Mouse (Mus musculus) CH12.LX (cell line): ENCODE measurements at regions not wholly inside any gene's neighbourhood (a gene's known extent, or its start where the extent isn't known, plus 50 kb on each side); places are given as distances from the start of the nearest gene placed in this dataset.

ENCODE experiments used
- DNase-seq: peaks from one replicate; pipeline ENCODE4 v3.0.0-alpha.2; 2013; ENCODE audit errors: extremely low read depth
- H3K27ac ChIP-seq: 2 replicates; pipeline ENCODE4 v1.5.1; 2012; ENCODE audit warnings: low read depth, mild to moderate bottlenecking, control low read depth, moderate library complexity; ENCODE audit not compliant: insufficient read depth
- H3K27me3 ChIP-seq: replicated peaks from 2 replicates; pipeline ENCODE3; 2012; ENCODE audit warnings: inconsistent platforms
- H3K36me3 ChIP-seq, 2 experiments: replicated peaks in 1 of 2; 2 replicates each; pipeline versions ENCODE3 to v1.6.1; 2012; ENCODE audit warnings: inconsistent platforms in 1 of 2, low read length in 1 of 2, mild to moderate bottlenecking in 1 of 2, mixed read lengths in 1 of 2, moderate library complexity in 1 of 2; ENCODE audit not compliant: control insufficient read depth in 1 of 2, insufficient read depth in 1 of 2
- H3K4me1 ChIP-seq, 2 experiments: 2 replicates each; pipeline ENCODE4 v1.6.1; 2012; ENCODE audit warnings: inconsistent platforms in 1 of 2, moderate library complexity in 1 of 2; ENCODE audit not compliant: insufficient read depth in 2 of 2, control insufficient read depth in 1 of 2
- H3K4me2 ChIP-seq: 2 replicates; pipeline ENCODE4 v1.6.1; 2012; ENCODE audit warnings: low read depth, mild to moderate bottlenecking, control low read depth; ENCODE audit not compliant: poor library complexity, insufficient read depth, severe bottlenecking
- H3K4me3 ChIP-seq, 3 experiments: fragments of 150-350 bp in 1 of 3; sonication (generic) in 1 of 3; replicated peaks in 1 of 3; 2 replicates each; pipeline versions ENCODE3 to v1.5.1; 2011 to 2012; ENCODE audit warnings: low read depth in 2 of 3, low read length in 2 of 3, mild to moderate bottlenecking in 2 of 3, moderate library complexity in 2 of 3, control low read depth in 1 of 3, improper control_type of control experiment in 1 of 3, inconsistent platforms in 1 of 3, mixed read lengths in 1 of 3; ENCODE audit not compliant: poor library complexity in 1 of 3
- H3K79me2 ChIP-seq: replicated peaks from 2 replicates; pipeline ENCODE4 v1.6.1; 2012; ENCODE audit warnings: mild to moderate bottlenecking, moderate library complexity; ENCODE audit not compliant: control insufficient read depth, poor library complexity, insufficient read depth, severe bottlenecking; ENCODE audit errors: extremely low read depth
- H3K9ac ChIP-seq: 2 replicates; pipeline ENCODE4 v1.6.1; 2012; ENCODE audit warnings: low read depth, mild to moderate bottlenecking, control low read depth, moderate library complexity; ENCODE audit not compliant: insufficient read depth
- H3K9me3 ChIP-seq: replicated peaks from 2 replicates; pipeline ENCODE3; 2012; ENCODE audit warnings: low read length, inconsistent platforms, mixed read lengths
- CTCF ChIP-seq, 2 experiments: IDR thresholded peaks in 1 of 2; conservative IDR thresholded peaks in 1 of 2; 2 replicates each; pipeline ENCODE4 v1.5.1; 2011 to 2012; ENCODE audit warnings: low read depth in 2 of 2, low read length in 2 of 2, improper control_type of control experiment in 1 of 2, inconsistent platforms in 1 of 2, mild to moderate bottlenecking in 1 of 2, moderate library complexity in 1 of 2
- HCFC1 ChIP-seq: IDR thresholded peaks from 2 replicates; pipeline ENCODE4 v1.6.1; 2012; ENCODE audit warnings: low read depth, mild to moderate bottlenecking, inconsistent platforms, low read length, improper control_type of control experiment
- MAFK ChIP-seq: IDR thresholded peaks from 2 replicates; pipeline ENCODE4 v1.6.1; 2011; ENCODE audit warnings: low read length, improper control_type of control experiment; ENCODE audit not compliant: insufficient replicate concordance
- MEF2A ChIP-seq: IDR thresholded peaks from 2 replicates; pipeline ENCODE4 v1.6.1; 2014; ENCODE audit warnings: low read depth, mild to moderate bottlenecking, inconsistent platforms, low read length, improper control_type of control experiment, borderline replicate concordance
- NELFE ChIP-seq: IDR thresholded peaks from 2 replicates; pipeline ENCODE4 v1.6.1; 2011; ENCODE audit warnings: low read depth, low read length, improper control_type of control experiment
- NRF1 ChIP-seq: IDR thresholded peaks from 2 replicates; pipeline ENCODE4 v1.6.1; 2014; ENCODE audit warnings: low read depth, mild to moderate bottlenecking, inconsistent platforms, low read length, improper control_type of control experiment, moderate library complexity
- POLR2AphosphoS2 ChIP-seq: IDR thresholded peaks from 2 replicates; pipeline ENCODE4 v1.6.1; 2011; ENCODE audit warnings: low read depth, low read length, improper control_type of control experiment
- TBP ChIP-seq: conservative IDR thresholded peaks from 2 replicates; pipeline ENCODE4 v1.6.1; 2011; ENCODE audit warnings: low read depth, low read length, improper control_type of control experiment
- UBTF ChIP-seq: IDR thresholded peaks from 2 replicates; pipeline ENCODE4 v1.6.1; 2012; ENCODE audit warnings: low read depth, mild to moderate bottlenecking, inconsistent platforms, low read length, improper control_type of control experiment, moderate library complexity
- USF1 ChIP-seq: IDR thresholded peaks from 2 replicates; pipeline ENCODE4 v1.6.1; 2014; ENCODE audit warnings: low read depth, mild to moderate bottlenecking, inconsistent platforms, low read length, improper control_type of control experiment
- ZC3H11A ChIP-seq: IDR thresholded peaks from 2 replicates; pipeline ENCODE4 v1.6.1; 2012; ENCODE audit warnings: low read depth, mild to moderate bottlenecking, inconsistent platforms, low read length, improper control_type of control experiment
- ZMIZ1 ChIP-seq: IDR thresholded peaks from 2 replicates; pipeline ENCODE4 v1.6.1; 2012; ENCODE audit warnings: low read depth, mild to moderate bottlenecking, inconsistent platforms, low read length, improper control_type of control experiment
- ZNF384 ChIP-seq: IDR thresholded peaks from 2 replicates; pipeline ENCODE4 v1.6.1; 2012; ENCODE audit warnings: low read depth, low read length, improper control_type of control experiment, inconsistent platforms
- dilution Hi-C: fragments of 300-500 bp; cut with MboI; formaldehyde crosslinking; loops from 2 replicates; pipeline ENCODE4 v1.14.3; 2020; ENCODE audit warnings: low sequenced_read_pairs; ENCODE audit not compliant: extremely low pct_unique_long_range_greater_than_20kb, extremely low pct_ligation_motif_present
- in situ Hi-C: fragments of 300-500 bp; cut with MboI; formaldehyde crosslinking; loops from 3 replicates; pipeline ENCODE4 v1.14.3; 2019; ENCODE audit warnings: low sequenced_read_pairs, low pct_ligation_motif_present, low pct_unique_long_range_greater_than_20kb, mixed read lengths

DNA sequence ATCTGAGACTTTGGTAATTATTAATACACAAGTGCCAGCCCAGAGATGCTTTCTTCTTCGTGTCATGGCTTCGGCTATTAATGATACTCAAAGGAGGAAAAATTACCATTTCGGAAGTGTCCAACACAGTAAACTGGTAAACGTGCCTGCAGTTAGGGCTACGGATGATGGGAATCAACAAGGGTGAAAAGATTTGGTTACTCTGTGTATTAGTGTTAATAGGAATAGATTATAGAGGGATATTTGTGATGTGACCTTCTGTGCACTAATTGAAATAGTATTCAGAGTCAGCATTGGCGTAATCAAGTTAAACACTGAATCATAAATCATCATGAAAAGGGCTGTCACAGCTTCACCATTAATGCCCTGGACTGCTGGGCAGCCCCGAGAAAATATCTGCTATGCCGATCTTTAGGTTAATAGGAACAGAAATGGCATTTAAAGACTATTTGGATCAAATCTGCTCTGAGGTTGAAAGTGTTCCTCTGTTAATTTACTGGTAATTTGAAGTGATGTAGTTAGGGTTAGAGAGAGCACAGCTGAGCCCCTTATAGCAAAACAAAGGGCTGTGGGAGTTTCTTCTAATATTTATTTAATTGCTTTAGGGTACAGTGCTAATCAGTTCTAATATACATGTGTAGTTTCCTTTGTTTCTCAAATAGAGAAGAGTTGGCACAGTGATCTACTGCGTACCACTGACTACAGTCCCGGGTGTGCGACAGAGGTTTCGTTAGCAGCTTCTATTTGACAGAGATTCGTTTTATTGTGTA lies 160.7 kb downstream of the Rpl36a-ps1 start:
- dilution Hi-C loops, result no loop called here

DNA sequence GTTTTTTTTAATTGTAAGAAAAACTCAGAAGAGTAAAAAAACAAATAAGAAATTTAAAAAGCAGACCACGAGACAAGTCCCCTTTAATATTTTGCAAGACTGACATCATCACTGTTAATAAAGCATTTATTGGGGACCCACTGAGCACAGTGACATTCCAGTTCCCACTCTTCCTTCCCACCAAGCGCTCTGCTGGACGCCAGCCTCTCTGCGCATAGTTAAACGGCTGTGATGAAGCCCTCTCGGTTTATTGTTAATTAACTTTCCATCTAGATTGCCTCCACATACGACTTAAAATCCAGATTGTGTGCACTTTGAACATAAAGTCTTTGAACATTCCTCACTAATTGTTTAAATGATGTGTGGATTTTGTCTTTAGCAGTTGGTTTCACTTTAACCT lies 161.7 kb downstream of the Rpl36a-ps1 start:
- H3K79me2 ChIP-seq, result no peaks in the 10 kb centered on the region
- DNase-seq, result no peak
- H3K27ac ChIP-seq, result no peak overlapping the region
- H3K4me2 ChIP-seq, result no peak overlapping the region
- H3K27me3 ChIP-seq, result no peaks in the 10 kb centered on the region
- TF ChIP-seq USF1 (no peak), ZNF384 (no peak), ZMIZ1 (no peak), MAFK (no peak), CTCF (conservative IDR thresholded peaks at IDR 0.05 in 1 of 2, IDR thresholded peaks at IDR 0.05 in 1 of 2; ENCODE audit: low read depth in 2 of 2, low read length in 2 of 2) (no peak), NELFE (no peak), POLR2AphosphoS2 (no peak), MEF2A (no peak), NRF1 (no peak), TBP (no peak), HCFC1 (no peak)
- no peaks in the 10 kb centered on the region for H3K4me1 ChIP-seq
- in situ Hi-C loops, result no loop called here
- dilution Hi-C loops, result no loop called here
- peaks cover 21% of the 10 kb centered on the region for H3K9me3 ChIP-seq
- H3K4me3 ChIP-seq, result no peak overlapping the region
- no peak overlapping the region for H3K9ac ChIP-seq
- no peaks in the 10 kb centered on the region for H3K36me3 ChIP-seq

More for the DNA sequence above, 160.7 kb downstream of the Rpl36a-ps1 start:
- H3K79me2 ChIP-seq, result no peaks in the 10 kb centered on the region
- peaks cover 18% of the 10 kb centered on the region for H3K9me3 ChIP-seq
- TF ChIP-seq ZC3H11A (no peak), UBTF (no peak)
- no peaks in the 10 kb centered on the region for H3K27me3 ChIP-seq
- in situ Hi-C loops, result no loop called here
- no peaks in the 10 kb centered on the region for H3K36me3 ChIP-seq
- no peak overlapping the region for H3K4me3 ChIP-seq
- no peak overlapping the region for H3K4me2 ChIP-seq
- H3K9ac ChIP-seq, result no peak overlapping the region
- H3K27ac ChIP-seq, result no peak overlapping the region
- DNase-seq, result no peak
- H3K4me1 ChIP-seq, result no peaks in the 10 kb centered on the region
